Mouse (Mus musculus) regulatory T cell (primary cell): ENCODE measurements around the gene Ccdc155.
"Not testable (repeated sequence)": the region's sequence is repeated elsewhere in the genome, so short reads cannot be mapped to it uniquely, and the experiment has no call there.

ENCODE experiments used
- in situ Hi-C: fragments of 300-600 bp; cut with MboI, MseI; formaldehyde crosslinking; loops from one replicate; pipeline ENCODE4 v1.15.1; 2025; ENCODE audit warnings: high pct_unique_total_duplicates

The Ccdc155 gene

DNA sequence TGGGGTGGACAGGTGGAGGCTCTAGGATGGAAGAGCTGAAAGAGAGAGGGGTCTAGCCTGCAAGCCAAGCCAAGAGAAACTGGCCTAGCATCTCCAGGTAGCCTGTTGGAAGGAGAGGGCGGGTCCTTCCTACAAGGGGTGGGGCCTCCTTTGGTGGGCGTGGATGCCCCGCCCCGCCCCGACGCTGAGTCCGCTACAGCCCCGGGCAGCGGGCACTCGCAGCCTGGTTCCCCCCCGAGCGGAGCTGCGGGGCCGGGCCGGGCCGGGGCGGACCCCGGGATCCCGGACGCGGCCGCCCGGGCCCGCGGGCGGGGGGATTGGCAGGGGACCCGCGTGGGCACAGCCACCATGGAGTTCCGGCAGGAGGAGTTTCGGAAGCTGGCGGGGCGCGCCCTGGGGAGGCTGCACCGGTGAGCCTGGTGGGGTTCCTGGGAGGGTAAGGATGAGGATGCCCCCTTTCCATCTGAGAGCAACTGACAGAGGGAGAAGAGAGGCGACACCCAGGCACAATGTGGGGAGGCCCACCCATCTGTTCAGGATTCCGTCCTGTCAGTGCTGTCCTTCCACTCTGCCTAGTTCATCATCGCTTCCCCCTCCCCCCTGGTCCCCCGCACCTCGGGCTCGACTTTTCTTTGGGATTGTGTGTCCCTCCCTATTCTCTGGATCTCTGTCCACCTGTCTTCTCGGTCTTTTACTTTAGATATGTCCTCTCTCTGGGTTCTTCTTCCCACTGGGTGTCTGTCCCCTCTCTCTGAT lies 40.8 kb downstream of the Ccdc155 start, which contains the start of gene Slc17a7:
Slc17a7 (plus strand) TSS at position 215 of the 756 bp plus-strand sequence.
- in situ Hi-C loops, result no loop called here

DNA sequence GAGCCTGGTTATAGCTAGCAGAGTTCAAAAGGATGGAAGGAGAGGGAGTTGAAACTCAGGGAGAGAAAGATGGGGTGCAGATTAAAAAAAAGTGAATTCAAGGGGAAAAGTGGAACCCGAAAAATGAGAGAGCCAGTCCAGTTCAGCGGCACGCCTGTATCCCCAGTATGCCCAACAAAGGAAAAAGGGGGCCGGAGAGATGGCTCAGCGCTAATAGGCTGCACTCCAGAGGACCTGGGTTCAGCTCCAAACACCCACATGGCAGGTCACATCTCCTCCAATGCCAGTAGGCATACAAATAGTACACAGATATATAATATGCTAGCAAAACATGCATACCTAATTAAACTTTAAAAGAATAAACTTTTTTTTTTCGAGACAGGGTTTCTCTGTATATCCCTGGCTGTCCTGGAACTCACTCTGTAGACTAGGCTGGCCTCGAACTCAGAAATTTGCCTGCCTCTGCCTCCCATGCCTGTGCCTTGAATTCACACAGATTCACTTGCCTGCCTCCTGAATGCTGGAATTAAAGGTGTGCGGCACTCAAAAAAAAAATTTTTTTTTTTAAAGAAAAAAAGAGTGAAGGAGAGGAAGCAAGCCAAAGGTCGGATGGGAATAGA lies 41.6 kb downstream of the Ccdc155 start:
- in situ Hi-C loops, result no loop called here

DNA sequence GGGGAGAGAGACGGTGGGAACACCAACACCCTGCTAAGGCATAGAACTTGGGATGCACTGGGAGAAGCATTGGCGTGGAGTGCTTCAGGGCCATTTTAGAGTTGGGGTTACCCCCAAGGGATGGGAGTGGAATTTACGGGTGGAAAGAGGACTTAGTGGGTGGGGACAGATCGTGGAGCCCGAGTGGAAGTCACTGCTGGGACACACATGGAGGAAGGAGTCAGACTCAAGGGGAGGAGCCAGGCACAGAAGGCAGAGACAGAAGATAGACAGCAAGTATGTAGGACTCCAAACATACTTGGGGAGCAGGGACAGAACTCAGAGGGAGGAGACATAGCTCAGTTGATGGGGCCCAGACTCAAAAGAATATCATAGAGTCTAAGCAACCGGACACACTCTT lies 42.1 kb downstream of the Ccdc155 start:
- in situ Hi-C loops, result no loop called here

DNA sequence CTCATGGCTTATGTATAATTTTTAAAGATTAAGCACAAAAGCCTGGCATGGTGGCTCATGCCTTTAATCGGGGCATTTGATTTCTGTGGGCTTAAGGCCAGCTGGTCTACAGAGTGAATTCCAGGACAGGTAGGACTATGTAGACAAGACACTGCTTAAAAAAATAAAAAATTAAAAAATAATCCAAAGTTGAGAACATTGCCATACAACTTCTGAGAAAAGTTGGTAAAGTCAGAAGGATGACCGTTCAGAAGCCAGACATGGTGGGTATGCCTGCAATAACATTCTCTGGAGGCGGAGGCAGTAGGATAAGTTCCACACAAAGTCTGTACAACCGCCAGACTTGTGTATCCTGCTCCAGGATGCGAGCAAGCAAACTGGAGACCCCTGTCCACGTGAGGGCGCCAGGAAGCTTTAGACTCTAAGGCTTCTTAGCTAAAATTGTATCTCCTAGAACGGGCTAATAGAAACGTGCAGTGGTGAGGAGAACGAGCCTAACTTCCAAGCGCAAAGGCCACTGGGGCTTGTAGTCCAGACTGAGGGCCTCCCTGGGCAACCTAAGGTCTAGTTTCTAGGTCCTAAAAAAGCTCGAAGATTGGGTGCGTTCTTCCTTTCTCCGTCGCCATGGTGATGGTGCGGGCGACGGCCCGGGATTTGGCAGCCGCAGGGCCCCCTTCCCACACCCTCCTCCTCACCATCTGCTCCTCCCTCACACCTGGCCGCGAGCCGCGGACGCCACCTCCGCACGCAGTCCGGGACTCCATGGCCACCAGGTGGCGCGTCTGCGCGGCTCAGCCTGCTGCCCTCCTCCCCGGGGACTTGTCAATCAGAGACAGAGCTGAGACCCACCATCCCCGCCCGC lies 42.8 kb downstream of the Ccdc155 start:
- in situ Hi-C loops, result no loop called here

DNA sequence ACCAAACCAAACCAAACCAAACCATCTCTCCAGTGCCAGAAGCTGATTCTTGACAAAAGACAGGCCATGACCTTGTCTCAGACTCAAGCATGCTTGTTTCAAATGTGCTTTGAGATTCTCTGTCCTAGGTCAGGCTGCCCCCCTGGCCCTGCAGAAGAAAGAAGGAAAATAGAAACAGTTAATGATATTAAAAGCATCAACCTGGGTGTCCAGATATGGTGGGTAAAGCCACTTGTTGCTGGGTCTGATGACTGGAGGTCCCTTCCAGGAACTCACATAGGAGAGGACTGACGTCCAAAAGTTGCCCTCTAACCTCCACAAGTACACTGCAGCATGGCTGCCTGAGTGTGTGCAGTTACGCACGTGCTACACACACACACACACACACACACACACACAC lies 43.8 kb downstream of the Ccdc155 start:
- in situ Hi-C loops, result no loop called here

DNA sequence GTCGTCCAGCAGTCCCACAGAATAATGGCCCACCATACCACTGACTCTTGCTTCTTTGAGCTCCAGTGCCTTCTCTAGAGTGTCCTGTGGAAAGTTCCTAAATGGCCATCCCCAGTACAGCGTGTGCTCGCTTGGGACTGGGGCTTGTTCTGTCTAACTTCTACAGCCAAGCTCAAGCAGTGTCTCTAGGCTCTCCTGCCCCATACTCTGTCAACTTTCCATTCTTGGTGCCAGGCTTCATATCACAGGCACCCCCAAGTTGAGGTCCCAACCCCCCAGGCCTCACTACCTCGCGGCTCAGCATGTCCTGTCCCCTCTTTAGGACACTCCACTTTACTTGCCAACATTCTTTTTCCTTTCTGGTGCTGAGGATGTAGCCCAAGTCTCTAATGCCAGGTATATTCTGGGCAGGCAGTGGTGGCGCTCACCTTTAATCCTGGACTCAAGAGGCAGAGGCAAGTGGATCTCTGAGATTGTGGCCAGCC lies 44.3 kb downstream of the Ccdc155 start:
- in situ Hi-C loops, result no loop called here

DNA sequence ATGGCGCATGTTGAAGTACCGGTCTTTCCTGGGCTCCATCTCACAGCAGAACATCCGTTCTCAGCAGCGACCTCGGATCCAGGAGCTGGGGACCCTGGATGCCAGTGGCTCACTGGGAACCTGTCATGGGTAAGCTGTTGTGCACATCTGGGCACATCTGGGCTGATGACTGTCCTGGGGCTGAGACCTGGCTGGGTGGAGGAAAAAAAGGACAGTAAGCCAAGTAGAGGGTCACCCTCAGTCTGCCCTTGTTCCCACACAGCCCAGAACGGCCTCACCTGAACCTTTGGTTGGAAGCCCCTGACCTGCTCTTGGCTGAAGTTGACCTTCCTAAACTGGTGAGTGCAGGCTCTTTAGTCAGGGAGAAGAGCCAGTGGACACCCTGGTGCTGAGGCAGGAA lies 45.7 kb downstream of the Ccdc155 start:
- in situ Hi-C loops, result no loop called here

DNA sequence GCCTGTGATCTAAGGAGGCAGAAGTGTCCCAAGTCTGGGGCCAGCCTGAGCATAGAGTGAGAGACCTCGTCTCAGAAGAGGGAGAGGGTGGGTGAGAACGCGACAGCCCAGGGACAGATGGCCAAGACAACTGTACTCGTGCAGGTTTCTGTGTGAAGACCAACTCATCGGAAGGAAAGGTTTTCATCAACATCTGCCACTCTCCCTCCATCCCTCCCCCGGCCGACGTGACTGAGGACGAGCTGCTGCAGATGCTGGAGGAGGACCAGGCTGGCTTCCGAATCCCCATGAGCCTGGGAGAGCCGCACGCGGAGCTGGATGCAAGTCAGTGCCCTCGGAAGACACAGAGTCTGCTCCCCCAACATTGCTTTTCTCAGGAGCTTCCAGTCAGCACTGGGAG lies 47.2 kb downstream of the Ccdc155 start:
- in situ Hi-C loops, result no loop called here

DNA sequence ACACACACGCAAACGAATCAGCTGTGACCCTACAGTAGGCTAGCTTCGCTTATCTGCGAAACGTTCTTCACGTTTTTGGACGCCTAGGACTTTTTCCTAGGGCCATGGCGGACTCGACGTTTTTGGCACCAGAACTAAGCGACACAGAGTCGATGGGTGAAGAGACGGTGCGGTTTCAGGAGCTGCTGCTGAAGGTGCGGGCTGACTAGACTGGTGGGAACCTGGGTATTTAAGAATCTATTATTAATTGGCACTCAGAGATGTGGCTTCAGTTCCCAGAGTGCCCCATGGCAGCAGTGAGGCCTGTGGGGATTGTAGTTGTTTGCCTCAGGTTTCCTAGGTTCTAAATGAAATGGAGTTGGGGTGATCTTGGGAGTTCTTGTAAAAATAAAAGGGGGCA lies 48.5 kb downstream of the Ccdc155 start:
- in situ Hi-C loops, result no loop called here

DNA sequence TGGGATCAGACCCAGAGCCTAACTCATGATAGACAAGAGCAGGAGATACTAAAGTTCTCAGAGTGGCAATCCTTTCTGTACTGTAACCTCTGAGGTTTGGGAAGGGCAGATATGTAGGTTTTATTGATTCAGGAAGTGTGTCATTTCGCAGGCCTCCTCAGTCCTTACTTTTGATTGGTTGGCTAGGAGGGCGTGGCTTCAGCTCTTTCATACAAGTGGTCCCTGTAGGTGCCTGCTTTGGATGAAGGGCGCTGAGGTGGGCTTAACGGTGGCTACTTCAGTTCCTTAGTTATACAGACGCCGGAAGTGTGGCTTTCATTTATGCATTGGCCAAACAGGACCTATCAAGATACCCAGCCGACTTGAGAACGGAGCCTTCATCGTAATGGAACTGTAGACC lies 49.1 kb downstream of the Ccdc155 start:
- in situ Hi-C loops, result no loop called here

DNA sequence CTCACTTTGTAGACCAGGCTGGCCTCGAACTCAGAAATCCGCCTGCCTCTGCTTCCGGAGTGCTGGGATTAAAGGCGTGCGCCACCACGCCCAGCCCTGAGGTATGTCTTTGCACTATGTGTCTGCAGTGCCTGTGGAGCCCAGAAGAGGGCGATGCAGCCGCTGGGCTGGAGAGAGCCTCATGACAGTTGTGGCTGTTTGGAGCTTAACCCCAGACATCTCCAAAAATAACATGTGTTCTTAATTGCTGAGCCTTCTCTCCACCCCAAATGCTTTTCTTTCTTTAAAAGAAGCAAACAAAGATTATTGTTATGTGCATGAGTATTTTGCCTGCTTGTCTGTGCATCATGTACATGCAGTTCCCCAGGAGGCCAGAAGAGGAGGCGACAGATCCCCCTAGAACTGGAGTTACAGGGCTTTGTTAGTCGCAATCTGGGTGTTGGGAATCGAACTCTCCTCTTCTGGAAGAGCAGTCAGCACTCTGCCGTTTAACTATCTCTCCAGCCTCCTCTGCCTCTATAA lies 49.6 kb downstream of the Ccdc155 start:
- in situ Hi-C loops, result no loop called here

DNA sequence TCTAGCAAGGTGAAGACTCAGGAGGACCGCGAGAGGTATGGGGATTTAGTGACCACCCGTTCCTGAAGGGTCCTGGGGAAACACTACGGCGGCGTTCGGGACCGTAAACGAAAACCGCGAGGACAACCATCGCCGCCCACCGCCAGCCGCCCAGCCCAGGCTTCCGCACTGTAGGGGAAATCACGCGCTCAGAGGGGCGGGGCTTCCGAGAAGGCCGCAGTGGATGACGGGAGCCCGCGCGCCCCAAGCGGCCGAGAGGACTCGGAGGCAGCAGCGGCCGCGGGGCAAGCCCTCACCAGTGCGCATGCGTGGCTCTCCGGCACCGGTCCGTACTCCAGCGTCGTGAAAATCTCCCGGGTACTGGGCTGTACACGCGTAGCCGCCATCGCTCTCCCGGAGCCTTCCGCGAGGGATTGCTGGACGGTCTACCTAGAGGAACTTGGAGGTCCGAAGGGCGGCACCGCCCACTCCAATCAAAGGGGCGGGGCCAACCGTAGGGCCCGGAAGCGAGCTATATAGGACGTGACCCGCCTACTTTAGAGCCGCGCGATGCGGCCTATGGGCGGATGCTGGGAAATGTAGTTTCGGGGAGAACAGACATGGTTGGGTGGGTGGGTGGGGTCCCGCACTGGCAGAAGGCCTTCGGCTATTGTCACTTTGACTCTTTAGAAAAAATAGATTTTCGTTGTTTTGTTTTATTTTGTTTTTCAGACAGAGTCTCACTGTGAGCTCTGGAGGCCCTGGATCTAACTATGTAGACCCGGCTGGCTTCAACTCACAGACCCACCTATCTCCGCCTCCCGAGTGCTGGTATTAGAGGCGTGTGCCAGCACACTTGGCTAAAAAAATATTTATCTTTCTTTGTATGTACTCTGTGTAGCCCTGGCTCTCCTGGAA lies 50.3 kb downstream of the Ccdc155 start, which contains the start of the genes Pih1d1 and Aldh16a1:
Pih1d1 (plus strand) TSS at position 208 of the 897 bp plus-strand sequence.
Aldh16a1 (minus strand) TSS at position 489 of the 897 bp plus-strand sequence.
- in situ Hi-C loops, result no loop called here

DNA sequence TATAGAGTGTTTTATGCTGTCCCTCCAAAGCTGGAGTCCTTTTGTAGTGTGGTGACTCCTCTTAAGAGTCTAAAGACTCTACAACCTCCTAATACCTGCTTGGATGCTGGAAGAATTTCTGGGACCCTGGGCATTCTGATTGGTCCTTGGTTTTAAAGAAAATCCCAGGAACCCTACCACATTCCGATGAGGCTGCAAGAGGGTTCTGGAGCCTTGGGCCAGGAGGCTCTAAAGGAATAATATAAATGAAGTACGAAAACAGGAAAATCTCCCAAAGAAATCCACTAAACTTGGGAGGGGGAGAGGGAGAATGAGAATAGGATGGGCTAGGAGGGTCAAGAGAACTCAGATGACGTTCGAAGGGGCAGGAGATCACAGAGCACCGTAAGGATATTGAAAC lies 51.1 kb downstream of the Ccdc155 start:
- in situ Hi-C loops, result no loop called here

DNA sequence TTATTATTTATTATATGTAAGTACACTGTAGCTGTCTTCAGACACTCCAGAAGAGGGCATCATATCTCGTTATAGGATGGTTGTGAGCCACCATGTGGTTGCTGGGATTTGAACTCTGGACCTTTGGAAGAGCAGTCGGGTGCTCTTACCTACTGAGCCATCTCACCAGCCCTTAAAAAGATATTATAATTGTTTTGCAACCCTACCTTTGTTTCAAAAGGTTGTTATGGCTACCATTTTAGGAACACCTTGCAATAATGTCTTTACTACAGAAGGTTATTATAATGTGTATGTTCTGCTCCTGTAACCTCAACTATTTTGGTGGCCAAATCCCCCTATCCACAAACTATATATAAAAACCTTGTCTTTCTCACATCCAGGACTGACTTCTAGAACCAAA lies 51.6 kb downstream of the Ccdc155 start:
- in situ Hi-C loops, result not testable (repeated sequence)

DNA sequence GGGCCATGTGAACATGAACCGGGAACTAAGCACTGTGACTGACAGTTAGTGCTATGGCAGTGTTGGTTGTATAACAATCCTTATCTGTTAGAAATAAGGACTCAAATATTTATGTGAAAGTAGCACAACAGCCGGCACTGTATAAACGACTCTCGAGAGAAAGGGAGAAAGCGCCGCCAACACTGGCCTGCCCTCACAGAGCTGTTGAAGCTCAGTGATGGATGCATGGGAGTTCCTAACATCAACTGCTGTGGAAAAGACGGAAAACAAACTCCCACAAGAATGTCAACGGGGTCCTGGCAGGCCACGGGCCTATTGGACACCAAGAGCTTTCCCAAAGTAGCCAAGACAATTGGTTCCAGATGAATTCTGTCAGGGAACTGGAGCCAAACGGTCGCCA lies 53.4 kb downstream of the Ccdc155 start:
- in situ Hi-C loops, result no loop called here

DNA sequence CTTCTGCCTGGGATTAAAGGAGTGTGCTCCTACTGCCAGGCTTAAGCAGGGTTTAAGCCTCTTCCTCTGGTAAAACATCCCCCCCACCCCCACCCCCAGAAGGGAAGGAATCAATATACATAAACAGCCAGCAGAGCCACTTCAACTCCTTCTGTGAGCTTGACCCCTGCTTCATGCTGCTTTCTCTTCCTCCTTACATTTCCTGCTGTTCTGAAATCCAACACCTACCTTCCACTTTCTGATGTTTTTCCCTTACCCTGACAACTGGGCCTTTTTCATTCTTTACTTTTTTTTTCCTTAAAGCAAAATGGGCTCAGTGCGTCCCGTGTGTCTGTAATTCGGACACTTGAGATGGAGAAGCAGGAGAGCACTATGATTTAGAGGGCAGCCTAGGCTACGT lies 54.4 kb downstream of the Ccdc155 start:
- in situ Hi-C loops, result no loop called here

DNA sequence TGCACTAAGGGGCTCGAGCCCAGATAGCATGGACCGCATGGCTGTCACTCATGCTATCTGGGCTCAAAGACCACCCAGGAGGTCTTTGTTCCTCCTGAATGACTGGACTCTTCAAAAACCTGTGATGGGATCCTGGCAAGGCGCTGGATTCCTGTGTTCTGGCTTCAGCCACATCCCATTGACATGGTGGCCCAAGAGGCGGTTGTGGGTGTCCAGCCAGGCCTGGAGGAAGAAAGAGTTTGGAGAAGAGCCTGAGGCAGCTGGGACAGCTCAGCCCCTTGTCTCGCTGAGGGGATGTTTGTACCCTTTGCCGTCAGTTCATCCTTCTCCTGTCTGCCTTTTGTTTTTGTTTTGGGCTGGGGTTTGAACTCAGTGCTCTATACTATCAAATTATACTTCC lies 55.1 kb downstream of the Ccdc155 start:
- in situ Hi-C loops, result no loop called here

DNA sequence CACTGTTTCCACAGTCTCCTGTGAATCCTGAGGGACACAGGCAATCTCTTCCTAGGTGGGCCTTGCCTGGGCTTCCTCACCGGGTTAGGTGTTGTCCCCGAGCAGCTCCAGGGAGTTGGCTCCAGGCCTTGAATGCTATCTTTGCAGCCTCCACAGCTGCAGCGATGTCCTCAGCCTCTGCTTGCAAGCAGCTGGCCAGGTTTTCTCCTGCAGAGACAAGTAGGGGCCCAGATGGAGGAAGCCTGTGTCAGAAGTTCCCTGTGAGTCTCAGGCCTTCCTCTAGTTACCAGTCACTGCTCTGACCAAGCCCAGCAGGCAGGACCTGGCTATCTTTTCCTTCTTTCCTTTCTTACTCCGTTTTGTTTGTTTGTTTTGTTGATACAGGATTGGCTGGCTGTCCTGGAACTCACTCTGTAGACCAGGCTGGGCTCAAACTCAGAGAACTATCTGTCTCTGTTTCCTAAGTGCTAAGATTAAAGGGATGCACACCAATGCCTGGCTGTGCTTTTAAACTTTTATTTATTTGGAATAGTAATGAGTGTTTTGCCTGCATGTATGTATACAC lies 56.1 kb downstream of the Ccdc155 start:
- in situ Hi-C loops, result no loop called here

DNA sequence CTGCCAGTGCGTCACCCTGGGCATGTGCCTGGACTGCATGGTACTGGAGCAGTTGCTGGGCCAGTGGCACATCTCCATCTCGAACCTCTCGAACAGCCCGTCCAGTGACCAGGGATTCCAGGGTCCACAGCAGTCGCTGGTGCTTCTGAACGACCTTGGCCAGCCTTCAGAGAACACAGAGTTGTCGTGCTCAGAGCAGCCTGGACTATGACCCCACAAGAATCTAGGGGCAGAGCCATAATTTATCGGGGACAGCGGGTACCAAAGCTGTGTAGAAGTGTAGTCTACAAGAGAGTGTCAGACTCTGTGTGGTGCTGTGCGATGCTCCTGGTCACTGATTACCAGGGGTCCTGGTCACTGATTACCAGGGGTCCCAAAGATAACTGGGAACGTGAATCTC lies 56.8 kb downstream of the Ccdc155 start:
- in situ Hi-C loops, result no loop called here

DNA sequence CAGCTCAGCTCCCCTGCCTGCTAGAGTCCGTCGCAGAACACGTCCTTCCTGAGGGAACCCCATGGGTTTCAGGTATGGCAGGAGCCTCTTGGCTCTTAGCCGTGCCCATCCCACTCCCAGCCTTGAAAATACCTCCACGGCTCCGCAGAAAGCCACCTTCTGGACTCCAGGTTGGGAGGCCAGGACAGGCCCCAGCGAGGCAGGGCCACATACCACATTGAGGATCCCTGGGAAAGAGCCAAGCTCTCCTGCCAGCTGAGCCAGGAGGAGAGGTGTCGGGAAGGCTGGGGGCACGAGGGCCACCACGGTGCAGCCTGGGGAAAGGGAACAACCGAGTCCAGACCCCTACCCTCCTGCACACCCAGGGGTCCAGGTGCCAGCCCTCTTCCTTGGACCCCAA lies 57.4 kb downstream of the Ccdc155 start:
- in situ Hi-C loops, result no loop called here

DNA sequence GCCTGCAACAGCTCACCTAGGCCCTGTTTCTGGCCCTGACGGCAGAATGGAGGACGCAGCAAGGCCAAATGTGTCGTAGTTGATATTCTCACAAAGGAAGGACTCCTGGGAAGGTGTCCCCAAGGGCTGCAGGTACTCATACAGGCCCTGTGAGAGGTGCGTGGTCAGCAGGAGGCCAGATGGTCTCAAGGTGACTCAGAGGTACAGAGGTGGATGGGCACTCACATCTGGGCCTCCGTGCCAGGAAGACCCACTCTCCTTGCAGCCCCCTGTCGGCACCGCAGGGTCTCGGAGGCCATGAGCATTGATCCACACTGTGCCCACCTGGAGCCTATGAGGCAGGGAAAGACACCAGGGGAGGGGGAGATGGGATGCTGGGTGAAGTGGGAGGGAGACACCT lies 59.2 kb downstream of the Ccdc155 start:
- in situ Hi-C loops, result no loop called here
